Mouse (Mus musculus): ENCODE results near the gene Tcp11l2.

Tcp11l2 gene

DNA sequence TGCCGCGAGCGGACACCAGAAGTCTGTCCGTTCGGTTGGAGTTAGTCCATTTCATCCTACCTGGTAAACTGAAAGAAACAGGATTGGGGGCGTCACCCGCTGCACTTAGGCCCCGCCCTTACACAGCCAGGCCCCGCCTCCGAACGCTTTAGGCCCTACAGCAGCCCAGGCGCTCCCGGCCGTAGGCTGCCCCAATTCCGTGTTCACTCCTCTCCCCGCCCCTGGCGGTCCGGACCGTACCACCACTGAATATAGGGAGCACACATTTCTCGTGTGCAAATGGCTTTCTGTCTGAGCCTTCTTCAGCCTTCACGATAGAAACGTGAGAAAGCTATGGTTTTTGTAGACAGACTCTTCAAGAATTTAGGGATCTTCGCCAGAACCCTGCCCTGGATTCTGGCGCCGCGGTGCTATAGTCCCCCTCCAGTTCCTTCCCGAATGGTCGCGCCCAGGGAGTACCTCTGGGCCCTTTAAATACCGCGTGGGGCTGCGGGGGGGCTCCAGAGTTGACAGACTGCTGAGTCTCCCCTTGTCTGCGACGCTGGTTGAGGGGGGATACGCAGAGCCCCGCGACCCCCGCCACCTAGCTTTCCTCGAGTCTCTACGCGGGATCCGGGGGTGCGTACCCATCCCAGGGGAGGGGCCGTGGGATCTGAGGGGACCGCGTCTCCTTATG lies at the start of gene Tcp11l2:
Tcp11l2 (plus strand) TSS at position 232 of the 676 bp plus-strand sequence.
- DNase-seq = peak; percentile 89 to 91

DNA sequence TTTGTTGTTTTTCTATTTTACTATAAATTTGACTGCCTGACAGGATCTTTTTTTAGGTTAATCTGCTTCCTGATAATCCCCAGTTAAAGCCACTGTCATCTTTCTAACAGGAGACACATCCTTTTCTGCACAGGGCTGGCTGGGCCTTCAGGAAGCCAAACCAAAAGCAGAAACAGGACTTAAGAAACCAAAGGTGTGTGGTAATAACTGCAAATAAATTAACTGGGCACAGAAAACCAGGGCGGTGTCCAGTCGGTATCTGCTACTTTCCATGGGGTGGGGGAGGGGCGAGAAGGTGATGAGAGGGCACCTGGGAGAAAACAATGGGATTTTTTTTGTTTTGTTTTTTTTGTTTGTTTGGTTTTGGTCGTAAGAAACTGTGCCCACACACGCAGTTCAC lies 49.4 kb upstream of the Tcp11l2 start:
- DNase-seq = no peak

DNA sequence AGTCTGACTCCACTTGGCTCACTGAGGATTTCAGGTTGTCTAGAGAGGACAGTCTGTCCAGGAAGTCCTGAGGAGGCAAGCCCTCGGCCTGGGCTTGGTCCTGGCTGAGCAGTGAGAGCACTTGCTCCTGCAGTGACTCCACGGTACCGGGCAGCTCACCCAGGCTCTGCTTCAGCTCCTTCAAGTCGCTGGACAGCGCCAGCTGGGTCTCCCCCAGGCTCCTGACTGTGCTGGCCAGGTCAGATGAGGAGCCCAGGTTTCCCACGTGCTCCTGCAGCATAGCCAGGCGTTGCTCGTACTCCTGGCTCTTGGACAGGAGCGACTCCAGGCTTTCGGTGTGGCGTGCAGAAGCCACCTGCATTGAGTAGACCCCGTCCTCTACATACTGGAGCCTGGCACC lies 48.8 kb upstream of the Tcp11l2 start:
- DNase-seq = no peak

DNA sequence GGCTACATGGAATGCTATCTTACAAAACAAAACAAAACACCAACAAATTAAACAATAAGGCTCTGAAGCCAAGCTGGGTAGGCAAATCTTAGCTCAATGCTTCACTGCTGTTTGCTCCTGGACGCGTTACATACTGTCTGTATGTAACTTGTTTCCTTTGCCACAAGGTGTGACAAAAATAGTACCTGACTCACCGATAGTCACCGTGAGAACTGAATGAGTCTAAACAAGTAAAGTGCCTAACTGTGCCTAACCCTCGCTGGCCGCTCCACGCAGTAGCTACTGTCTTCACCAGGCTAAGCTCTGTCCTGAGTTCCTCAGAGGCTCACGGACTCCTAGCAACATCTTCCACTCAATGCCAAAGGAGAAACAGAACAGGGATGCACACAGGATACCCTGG lies 46.0 kb upstream of the Tcp11l2 start:
- no peak for DNase-seq

DNA sequence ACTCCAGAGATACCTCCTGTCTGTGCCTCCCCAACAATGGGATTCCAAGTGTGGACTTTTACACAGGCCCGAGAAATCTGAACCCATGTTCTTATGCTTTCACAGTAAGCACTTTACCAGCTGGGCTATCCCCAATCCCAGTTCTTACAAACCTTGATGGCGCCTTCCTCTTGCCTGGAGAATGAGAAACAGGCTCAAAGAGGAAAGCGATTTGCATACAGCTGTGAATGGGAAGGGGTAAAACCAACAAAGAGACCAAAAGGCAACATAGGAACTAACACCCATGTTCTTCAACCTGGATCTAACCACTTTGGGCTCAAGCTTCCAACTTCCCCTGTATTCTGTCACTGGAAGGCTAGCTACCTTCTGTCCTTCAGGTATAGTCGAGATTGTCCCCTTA lies 44.9 kb upstream of the Tcp11l2 start:
- DNase-seq = no peak

DNA sequence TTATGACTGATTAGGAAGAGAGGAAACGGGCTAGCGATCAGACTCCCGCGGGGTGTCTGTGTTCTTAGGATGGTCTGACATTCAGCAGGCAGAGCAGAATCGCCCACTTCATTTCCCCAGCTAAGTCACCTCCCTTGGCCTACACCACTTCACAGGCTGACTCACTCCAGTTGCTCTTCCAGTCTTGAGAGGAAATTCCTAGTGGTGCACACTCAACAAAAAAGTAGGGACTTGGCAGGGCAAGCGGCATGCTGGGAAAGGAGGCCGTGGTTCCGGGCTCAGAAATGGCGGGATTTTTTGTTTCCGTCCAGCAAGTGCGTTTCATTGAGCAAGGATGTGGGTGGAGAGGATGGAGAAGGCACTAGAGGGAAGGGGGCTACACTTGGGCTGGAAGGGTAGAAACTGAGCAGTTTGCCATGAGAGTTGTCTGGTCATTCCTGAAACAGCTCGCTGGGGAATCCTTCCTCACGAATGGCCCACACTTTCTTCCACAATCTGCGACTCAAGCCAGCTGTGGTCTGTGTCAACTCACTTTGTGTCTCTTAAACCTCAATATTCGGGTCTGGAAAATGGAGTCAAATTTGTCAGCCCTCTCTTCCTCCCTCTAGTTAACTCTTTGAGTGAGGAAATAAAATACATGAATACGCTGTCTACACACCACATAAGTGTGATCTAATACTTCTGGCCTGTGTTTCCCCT lies 44.1 kb upstream of the Tcp11l2 start:
- DNase-seq = no peak

DNA sequence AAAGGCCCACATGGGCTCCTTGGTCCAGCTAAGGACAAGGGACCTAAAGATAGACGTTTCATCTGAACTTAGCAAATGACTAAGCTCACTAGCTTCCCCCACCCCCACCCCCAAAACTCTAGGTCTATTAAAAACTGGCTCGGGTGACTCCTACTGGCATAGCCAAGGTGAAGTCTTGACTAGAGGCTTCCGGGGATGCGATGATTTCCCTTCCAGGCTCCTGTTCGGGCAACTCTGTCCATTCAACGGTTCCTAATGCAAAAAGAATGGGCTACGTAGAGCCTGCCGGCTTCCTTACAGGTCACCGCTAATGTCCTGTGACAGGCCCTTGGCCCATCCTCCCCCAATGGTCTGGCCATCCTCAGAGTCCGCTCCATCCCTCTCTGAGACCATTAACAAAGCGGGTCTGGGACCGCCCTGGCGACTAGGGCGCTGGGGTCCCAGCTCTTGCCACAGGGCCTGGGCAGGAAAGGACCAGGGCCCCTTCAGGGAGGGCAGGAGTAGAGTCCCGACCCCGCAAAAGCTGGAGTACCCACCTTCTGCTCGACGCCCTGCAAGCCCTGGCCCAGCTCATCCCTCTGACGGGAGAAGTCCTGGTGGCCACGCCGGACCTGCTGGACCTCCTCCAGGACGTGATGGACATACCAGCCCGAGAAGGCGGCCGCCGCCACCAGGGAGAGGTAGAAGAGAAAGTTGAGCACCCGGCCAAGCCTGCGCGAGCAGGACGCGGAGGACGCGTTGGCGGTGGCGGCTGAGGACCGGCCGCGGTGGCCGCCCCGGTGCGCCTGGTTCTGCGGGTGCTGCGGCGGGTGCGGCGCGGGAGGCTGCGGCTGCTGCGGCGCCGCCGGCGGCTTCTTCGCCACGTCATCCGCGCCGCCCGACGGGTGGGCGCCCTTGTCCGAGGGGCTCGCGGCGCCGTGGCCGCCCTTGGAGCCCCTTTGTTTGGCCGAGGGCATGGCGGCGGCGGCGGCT lies 43.2 kb upstream of the Tcp11l2 start:
- DNase-seq = peak in 1 of 2 experiments; percentile 19

DNA sequence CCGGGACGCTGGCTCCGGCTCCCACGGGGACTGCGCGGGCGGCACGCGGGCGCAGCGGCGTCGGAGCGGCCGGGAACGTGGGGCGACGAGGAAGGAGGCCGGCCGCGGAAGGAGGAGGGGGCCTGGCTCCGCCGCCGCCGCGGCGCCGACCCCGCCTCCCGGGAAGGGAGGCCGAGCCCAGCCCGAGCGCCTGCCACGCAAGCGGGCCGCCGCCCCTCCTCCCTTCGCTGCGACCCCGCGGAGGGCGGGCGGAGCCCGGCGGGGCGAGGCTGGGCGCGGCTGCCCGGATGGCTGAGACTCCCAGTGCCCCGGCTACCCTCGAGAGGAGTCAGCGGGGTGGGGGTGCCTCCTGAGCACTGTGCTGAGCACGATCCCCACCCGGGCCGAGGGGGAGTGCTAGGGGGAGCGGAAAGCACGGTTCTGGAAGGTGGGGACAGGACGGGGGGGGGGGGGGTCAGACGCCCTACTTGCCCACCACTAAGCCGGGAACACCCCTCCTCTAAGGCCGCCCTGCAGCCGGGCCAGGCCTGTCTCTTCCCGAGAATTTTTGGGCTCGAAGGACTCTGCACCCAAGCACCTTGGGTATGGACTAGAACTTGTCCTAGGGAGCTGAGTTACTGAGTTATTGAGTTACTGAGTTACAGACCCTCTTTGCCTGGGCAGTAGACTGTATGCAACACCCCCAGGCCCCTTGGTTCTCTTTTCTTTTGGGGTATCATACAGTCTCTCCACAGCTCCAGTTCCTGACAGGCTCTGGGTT lies 42.3 kb upstream of the Tcp11l2 start, which contains the start of gene Ckap4:
Ckap4 (minus strand) TSS at position 151 of the 760 bp plus-strand sequence.
- peak; percentile 36 to 58 for DNase-seq

DNA sequence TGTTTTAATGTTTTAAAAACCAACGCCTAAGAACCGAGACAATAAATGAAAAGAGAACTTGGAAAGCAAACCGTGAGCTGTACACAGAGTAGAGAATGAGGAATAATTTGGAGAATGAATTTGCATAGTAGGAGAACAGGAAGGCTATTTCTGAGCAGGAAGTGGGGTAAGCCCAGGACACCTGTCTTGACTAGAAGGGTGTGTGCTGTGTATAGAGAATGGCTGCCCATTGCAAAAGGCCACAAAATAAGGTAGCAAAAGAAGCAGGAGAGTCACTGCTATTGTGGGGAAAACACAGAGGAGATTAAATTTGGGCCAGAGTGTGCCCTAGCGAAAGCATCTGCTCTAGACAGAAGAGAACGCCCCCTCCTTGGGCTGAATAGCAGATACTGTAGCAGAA lies 41.0 kb upstream of the Tcp11l2 start:
- no peak for DNase-seq

DNA sequence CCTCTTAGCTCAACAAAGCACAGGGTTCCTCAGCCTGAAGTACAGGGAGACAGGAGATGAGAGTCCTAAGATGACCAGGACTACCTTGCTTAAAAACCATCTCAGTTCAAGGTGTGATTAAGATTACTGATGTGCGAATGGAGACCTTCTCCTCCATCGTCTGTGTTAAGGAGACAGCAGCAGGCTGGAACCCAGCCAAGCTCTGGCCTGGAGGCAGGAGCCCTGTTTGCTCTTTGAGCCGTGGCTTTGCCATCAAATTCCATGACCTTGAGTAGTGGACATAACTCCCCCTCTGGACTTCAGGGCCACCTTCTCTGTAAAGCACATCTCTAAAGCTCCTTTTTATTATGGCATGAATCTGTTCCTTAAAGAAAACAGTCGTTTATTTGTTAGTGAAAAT lies 40.6 kb upstream of the Tcp11l2 start:
- DNase-seq = no peak

DNA sequence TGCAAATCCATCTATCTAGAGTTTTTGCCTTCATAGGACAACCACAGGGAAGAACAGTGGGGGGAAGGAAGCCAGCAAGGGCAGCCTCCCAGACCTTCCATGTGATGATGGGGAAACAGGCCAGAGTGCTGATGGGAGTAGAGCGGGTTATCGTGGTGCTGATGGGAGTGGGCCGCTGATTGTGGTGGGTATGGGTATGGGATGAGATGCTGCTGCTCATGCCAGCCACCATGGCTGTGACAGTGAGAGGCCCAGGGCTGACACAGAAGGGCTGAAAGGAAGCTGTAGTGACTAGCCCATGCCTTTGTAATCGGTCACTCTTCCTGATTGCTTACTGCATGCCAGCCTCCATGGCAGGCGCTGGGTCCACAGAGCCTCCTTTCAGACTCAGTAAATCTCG lies 36.8 kb upstream of the Tcp11l2 start:
- DNase-seq = no peak

DNA sequence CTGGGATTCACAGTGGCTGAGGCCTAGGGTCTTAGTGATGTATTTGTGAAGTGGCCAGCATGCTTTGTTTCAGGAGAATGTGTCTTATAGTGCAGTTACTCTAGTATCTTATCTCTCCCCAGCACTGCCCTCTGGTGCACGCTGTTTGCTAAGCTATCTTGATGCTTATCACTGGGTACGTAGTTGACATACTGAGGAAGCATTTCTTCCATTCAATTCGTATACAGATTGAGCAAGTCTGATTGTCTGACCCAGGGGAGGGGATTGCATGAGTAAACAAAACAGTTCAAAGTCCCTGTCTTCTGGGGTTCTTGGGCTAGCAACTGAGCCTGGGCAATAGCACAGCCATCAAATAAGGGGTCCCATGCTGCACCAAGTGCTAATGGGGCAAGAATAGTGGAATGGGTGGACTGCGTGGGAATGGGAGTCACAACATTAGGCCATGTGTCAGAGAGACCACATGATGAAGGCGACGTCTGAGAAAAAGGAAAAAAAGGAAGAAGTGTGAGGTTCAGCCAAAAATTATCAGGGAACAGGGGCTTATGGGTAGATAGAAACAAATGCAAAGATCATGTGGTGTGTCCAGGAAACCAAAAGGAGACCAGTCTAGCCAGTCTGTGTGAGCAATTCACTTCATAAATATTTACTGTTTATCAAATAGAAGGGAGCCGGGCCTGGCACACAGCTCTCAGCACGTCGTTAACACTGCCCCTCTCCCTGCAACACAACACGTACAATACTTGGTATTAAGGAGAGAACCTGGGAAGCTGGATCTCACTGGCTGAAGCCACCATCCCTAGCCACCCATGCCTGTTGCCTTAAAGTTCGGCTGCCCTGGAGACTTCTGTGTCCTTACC lies 33.4 kb upstream of the Tcp11l2 start:
- no peak for DNase-seq

DNA sequence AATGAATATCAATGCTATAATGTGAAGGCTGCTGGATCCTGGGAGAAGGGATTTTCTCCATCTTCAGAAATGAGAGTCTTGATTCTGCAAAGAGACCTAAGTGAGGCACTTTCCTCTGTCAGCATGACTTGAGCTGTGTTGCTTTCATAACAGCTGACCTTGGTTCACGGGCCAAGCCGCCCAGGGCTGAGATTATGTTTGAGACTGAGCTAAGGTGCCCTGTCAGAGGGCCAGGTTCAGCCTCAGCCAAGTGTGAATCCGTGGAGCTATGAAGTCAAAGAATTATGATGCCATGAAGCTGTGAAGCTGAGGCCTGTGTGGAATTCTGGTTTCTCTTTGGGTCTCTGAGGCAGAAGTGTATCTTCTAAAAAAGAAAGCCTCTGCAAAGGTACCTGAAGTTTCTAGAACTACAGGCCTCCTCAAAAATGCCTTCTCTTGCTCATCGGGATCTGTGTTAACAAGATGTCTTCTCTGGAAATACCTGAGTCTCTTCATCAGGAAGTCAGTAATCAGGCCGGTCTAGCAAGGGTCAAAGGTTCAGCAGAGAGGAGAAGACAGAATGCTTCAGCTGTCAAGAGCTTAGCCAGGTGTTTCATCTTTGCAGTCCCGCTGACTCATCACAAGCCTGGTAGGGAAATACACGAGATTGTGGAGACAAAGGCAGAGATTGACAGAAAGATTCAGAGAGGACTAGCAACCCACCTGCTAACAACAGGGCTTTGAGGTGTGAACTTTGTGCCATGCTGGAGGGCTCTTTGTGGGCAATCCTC lies 31.4 kb upstream of the Tcp11l2 start:
- DNase-seq = no peak

DNA sequence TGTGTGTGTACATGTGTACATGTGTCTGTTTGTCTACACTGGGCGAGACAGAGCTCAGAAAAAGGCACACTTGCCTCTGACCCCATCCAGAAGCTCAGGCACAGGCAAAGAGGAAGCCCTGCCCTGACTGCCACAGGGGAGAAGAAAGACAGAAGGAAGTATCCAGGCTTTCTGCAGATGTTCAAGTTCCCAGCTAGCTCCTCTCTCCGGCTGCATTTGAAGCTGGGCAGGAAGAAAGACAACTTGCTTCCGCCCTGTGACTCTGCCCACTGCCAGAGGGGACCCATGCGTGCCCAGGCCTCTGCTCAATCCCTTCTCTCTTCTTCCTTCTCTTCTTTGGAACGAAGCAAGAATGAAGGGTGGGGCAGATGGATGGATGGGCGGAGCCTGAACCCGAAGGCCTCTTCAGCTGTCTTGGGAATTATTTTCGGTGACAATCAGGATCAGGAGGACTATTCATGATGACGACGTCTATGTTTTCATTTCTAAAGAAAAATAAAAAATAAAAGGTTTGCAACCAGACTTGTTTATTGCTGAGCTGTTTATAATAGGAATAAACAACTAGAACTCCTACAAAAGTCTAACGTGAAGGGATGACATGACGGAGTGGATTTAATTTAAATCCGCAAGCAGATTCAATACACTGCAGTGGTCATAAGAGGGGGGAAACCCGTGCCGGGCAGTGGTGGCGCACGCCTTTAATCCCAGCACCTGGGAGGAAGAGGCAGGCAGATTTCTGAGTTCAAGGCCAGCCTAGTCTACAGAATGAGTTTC lies 27.1 kb upstream of the Tcp11l2 start:
- no peak for DNase-seq

DNA sequence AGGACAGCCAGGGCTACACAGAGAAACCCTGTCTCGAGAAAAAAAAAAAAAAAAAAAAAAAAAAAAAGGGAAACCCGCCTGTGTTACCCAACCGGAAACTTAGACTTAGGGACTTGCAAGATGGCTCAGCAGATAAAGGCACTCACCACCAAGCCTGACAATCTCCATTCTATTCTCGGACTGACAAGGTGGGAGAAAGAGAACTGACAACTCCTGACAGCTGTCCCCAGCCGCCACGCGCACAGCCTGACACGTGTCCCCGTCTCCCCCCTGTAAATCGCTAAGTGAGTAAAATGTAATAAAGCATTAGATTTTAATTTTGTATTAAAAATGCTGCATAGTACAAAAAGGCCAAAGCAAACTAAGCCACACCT lies 26.5 kb upstream of the Tcp11l2 start:
- DNase-seq = no peak

DNA sequence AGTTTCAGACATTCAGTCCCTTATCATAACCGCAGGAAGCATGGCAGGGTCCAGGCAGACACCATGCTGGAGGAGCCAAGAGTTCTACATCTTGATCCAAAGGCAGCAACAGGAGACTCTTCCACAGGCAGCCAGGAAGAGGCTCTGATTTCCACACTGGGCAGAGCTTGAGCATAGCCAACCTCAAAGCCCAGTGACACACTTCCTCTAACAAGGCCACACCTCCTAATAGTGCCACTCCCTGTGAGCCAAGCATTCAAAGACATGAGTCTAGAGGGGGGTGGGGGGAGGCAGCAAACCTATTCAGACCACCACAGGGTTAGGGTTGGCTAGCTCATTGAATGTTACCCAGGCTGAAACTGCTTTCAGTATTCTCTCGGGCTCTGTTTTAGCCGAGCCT lies 24.6 kb upstream of the Tcp11l2 start:
- DNase-seq = no peak

DNA sequence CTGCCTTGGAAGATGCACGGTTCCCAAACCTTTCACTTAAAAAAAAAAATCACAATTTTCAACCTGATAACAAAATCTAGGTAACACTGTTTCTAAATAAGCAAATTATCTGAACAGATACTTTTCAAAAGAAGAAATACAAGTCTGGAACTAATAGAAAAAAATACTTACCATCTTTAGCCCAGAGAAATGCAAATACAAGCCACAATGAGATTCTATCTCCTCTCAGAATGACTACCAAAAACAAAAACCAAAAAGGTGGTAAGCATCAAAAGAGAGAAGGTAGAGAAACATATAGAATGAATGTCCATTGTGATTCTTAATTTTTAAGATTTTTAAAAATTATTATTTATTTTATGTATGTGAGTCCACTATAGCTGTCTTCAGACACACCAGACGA lies 23.9 kb upstream of the Tcp11l2 start:
- DNase-seq = no peak

DNA sequence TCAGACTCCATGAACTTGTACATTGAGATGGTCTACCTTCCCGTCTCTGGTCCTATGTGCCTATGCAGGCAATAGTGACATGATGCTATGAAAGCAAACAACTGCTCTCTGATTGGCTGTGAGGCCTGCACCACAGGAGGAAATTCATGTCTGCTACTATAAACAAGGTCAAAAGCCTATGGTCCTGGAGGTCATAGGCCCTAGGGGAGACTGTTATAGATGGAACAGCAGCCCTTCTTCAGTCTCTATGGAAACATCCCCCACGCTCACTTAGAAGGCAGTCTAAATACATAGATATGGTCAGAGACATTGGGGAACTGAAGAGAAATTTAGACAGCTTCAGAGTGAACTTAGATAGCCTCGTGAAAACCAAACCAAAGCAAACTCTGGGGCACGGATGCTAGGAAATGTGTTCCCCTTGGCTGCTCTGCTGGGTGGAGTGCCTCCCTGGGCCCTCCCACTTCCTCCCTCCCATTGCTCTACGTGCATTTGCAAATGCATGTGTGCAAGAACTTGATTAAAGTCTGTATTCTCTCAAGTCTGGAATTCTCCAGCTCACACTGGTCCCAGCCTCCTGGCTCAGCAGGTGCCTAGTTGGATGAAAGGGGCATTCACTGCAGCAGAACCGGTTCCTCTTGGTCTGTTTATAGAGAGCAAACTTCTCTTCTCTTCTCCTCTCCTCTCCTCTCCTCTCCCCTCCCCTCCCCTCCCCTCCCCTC lies 22.0 kb upstream of the Tcp11l2 start:
- no peak for DNase-seq

DNA sequence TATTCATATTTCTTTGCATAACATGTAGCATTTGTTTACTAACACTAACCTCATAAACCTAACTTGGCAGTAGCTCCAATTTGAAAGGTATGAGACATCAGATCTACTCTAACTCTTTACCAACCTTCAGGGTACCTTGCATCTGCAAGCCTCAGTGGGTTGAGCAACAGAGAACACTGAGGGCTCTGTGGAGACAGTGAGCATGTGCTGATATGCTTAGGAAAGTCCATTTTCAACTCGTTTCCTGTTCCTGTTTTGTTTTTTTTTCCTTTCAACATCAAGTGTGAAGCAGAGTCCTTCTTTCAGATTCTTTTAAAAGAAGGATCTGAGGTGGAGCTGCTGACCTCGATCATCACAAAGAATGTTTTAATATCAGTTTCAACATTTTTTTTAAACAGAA lies 20.3 kb upstream of the Tcp11l2 start:
- DNase-seq = no peak

All from thymus, adult 18-20 months (tissue).